Mouse (Mus musculus) cortical plate, adult 2 months (tissue): ENCODE measurements around the gene Stard5. TPM values are rescaled to one million over a fixed set of nuclear protein-coding genes. Genes with fewer than 3 reads are reported as not detected.

ENCODE experiments used
- H3K27ac ChIP-seq: fragments of 200-500 bp; 2 replicates; pipeline ENCODE4 v1.5.1; 2012; ENCODE audit warnings: low read length, control low read depth, inconsistent platforms; ENCODE audit not compliant: insufficient read depth
- H3K4me1 ChIP-seq: fragments of 200-500 bp; 2 replicates; pipeline ENCODE4 v1.6.1; 2011; ENCODE audit warnings: low read length; ENCODE audit not compliant: control insufficient read depth, insufficient read depth
- H3K4me3 ChIP-seq: fragments of 200-500 bp; 2 replicates; pipeline ENCODE4 v1.5.1; 2011; ENCODE audit warnings: mild to moderate bottlenecking, low read length, control low read depth; ENCODE audit not compliant: insufficient read depth
- CTCF ChIP-seq: fragments of 200-500 bp; IDR thresholded peaks from 2 replicates; pipeline ENCODE4 v1.5.1; 2011; ENCODE audit warnings: mild to moderate bottlenecking, control low read depth, low read length; ENCODE audit not compliant: insufficient read depth; ENCODE audit errors: extremely low read depth
- POLR2A ChIP-seq: fragments of 200-500 bp; IDR thresholded peaks from 2 replicates; pipeline ENCODE4 v1.6.1; 2011; ENCODE audit warnings: mild to moderate bottlenecking, low read length, control low read depth; ENCODE audit not compliant: insufficient read depth; ENCODE audit errors: extremely low read depth
- polyA plus RNA-seq: library from polyadenylated mRNA; depleted of rRNA; stranded (reverse); fragments of >200 nt; gene quantifications from 2 replicates; pipeline ENCODE4 v1.2.3, GENCODE M21; 2012; rRNA removed

The Stard5 gene
- polyA plus RNA-seq, 1 experiment: 10.1 TPM

DNA sequence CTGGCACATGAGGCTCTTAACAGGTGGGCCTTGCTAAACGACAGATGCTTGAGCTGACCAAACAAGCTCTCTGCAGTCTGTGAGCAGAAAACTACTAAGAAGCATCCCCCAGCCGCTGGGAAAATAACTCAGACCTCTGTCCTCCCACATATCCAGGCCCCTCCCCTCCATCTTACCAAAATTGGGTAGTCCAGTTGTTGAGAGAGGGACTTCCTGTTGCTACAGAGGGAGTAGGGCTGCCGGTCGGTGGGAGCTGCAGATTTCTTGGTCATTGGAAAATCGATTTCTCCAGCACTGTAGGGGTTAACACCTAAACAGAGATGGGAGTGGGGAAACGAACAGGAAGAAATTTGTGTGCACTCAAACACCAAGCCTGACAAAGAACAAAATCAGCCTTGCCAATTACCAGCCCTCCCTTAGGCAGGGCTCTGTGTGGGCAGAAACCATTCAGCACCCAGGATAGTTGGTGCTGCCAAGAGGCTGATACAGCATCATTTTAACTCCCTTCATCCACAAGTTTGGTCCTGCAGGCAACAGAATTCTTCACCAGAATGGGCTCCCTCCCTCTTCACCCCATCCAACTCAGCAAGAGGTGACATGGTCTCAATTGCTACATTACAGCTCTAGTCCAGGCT is 51.0 kb downstream of the Stard5 start:
- Histone ChIP-seq H3K4me1 (no peaks in the 10 kb centered on the region; the same call in none of the 2 replicates), H3K27ac (no peak overlapping the region), H3K4me3 (no peak overlapping the region)
- no peak for TF ChIP-seq CTCF
- TF ChIP-seq POLR2A: no peak

DNA sequence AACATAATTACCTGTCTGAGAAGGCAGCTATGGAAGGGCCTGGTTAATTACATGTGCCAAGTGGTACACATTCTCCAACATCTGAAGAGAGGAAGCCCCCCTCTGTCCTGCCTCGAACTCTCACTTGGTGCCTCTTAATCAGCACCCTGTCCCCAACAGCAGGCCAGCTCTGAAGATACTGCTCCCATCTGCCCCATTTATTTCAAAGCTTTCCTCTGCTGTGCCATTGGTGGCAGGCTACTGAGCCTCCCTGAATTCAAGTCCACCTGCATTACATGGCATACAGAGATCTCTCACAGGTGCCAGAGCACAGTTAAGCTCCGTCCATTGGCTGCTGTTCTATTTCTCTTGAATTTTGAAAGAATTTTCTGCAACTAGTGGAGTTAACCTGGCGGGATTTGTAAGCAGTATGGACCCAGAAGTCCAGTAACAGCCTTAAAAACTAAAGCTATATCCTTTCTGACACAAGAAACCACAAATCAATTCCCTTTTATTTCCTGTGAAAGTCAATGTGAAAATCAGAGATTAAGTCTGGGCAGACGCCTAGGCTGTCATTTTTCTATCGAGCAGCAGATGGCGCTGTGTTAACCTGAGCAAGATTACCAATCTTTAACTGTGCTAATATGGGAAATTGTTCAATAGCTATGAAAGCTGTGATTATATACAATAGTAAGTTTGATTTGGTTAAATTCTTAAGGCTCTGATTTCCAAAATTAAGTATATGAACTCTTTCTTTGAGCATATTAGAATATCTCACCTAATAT is 63.9 kb downstream of the Stard5 start:
- Histone ChIP-seq H3K4me3 (no peak overlapping the region), H3K27ac (no peak overlapping the region), H3K4me1 (no peaks in the 10 kb centered on the region)
- TF ChIP-seq CTCF: peak; percentile 70
- no peak for TF ChIP-seq POLR2A

DNA sequence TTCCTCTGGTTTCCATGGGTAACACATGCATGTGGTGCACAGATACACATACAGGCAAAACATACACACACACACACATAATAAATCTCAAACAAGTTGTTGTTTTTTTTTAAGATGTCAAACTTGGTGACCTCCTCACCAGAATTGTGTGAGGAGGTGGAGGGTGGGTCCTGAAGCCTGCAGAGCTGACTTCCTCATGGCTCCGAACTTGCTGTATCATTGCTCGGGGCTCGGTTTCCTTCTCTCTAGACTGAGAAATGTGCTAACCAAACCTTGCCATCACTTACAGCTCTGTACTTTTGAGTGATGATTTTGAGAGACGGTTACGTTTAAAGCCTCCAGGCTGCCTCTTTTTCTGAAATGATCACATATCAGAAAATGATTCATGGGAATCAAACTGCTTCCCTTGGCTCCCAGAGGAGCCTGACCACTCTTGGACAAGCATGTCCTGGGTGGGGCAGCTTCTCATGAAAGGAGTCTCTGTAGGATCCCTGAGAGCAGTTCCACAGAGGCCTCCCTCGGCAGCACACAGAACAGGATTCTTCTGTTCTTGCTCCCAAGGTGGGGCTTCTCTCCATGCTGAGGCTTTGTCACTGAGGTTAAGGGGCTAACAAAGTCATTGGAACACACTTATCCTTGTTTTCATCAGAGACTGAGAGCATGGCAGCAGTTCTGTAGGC is 67.4 kb downstream of the Stard5 start:
- no peak overlapping the region for H3K27ac ChIP-seq
- H3K4me3 ChIP-seq: no peak overlapping the region
- TF ChIP-seq CTCF: no peak
- no peak for TF ChIP-seq POLR2A
- no peaks in the 10 kb centered on the region for H3K4me1 ChIP-seq

Other genes with a start within 250 kb of the Stard5 start
- gene Tmc3, start 47.0 kb upstream of the Stard5 start, polyA plus RNA-seq: 0.26 and 0.54 TPM in 2 replicates
- 1.6 and 5.4 TPM in 2 replicates for gene Il16, start 113.8 kb downstream of the Stard5 start, polyA plus RNA-seq
- 0.87 and 0.88 TPM in 2 replicates for gene Cfap161, start 162.9 kb downstream of the Stard5 start, polyA plus RNA-seq